Mouse (Mus musculus): Measurements from ENCODE around the gene Stk11. TPM values are rescaled to one million over a fixed set of nuclear protein-coding genes. Genes with fewer than 3 reads are reported as not detected.

Gene Stk11
- polyA plus RNA-seq, 1 experiment from 2014 or later: 27.0 TPM

DNA sequence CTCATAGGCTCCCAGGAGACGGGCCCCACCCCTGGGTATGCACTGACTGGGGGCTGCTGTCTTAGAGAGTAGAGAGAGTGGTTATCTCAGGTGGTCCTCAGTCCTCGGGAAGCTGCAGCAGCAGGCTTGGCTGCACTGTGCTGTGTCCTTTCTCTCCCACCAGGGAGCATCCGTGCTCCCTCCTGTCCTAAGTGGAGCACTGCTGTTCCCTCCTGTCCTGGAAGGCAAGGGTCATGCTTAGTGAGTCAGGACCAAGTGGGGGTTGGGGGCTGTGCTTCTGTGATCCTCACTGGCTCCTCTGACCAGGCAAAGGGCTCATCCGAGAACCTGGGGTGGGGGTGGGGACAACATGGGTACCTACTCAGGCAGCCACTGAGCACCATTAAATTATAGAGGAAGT, 26.5 kb upstream of the Stk11 start:
- Histone ChIP-seq H3K27me3 (replicated peaks; ENCODE audit: control insufficient read depth, insufficient read depth, low read length) (no peaks in the 10 kb centered on the region), H3K9me3 (ENCODE audit: control insufficient read depth, low read length) (no peaks in the 10 kb centered on the region), H3K4me1 (replicated peaks; ENCODE audit: control insufficient read depth, insufficient read depth, low read length) (no peaks in the 10 kb centered on the region), H3K9ac (ENCODE audit: low read length) (no peak overlapping the region), H3K4me3 (ENCODE audit: low read depth, low read length) (no peak overlapping the region), H3K36me3 (ENCODE audit: control insufficient read depth, insufficient read depth, low read length) (peaks cover 14% of the 10 kb centered on the region), H3K27ac (ENCODE audit: low read depth) (no peak overlapping the region), H3K4me2 (ENCODE audit: low read length) (no peak overlapping the region)
- 51% methylated on average over 4 of the region's 4 CpGs for WGBS
- DNase-seq (ENCODE audit: low spot score) (no peak), ATAC-seq (replicated peaks; ENCODE audit: low FRiP score, low TSS enrichment, low read depth) (no peak)

DNA sequence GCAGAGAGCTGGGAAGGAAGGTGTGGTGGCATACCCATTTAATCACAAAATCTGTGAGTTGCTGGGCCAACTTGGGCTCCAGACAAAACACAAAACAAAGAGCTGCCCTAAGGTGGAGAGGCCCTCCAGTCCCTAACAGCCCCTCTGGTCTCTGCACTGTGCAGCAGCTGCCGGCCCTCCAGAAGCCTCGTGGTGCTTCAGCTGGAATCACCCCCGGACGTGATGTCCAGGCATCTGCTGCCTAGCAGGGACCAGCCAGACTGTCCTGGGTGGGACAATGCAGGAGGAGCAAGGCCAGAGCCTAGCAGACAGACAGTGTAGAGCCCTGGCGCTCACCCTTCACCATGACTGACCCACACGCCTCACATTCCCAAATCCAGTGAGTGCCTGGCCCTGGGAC, 24.1 kb upstream of the Stk11 start:
- H3K36me3 ChIP-seq (ENCODE audit: control insufficient read depth, insufficient read depth, low read length): no peaks in the 10 kb centered on the region
- H3K4me2 ChIP-seq (ENCODE audit: low read length): no peak overlapping the region

DNA sequence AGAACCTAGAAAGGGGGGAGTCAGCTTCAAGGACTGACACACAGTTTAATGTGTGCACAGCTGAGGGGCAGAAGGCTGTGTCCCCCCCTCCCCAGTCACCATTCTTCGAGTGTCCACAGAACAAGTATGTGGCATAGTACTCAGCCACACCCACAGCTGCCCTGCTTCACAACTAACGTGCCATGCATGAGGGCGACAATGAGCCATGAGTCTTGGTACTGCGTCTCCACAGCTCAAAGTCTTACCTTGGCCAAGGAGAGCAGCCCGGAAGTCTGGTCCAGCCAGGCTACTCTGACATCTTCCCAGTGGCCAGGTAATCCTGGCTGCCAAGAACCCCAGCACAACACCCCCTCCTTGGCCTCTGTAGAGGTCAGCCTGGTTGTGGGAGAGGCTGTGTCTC, 22.9 kb upstream of the Stk11 start:
- WGBS: 87% methylated on average over 5 of the region's 5 CpGs
- Histone ChIP-seq H3K27me3 (replicated peaks; ENCODE audit: control insufficient read depth, insufficient read depth, low read length) (no peaks in the 10 kb centered on the region), H3K9me3 (ENCODE audit: control insufficient read depth, low read length) (no peaks in the 10 kb centered on the region), H3K9ac (ENCODE audit: low read length) (no peak overlapping the region), H3K27ac (ENCODE audit: low read depth) (no peak overlapping the region), H3K4me1 (replicated peaks; ENCODE audit: control insufficient read depth, insufficient read depth, low read length) (peaks cover 10% of the 10 kb centered on the region), H3K4me3 (ENCODE audit: low read depth, low read length) (no peak overlapping the region), H3K4me2 (ENCODE audit: low read length) (no peak overlapping the region), H3K36me3 (ENCODE audit: control insufficient read depth, insufficient read depth, low read length) (no peaks in the 10 kb centered on the region)
- ATAC-seq (replicated peaks; ENCODE audit: low FRiP score, low TSS enrichment, low read depth) (no peak), DNase-seq (ENCODE audit: low spot score) (no peak)

More for the DNA sequence above, 24.1 kb upstream of the Stk11 start:
- Histone ChIP-seq H3K27ac (ENCODE audit: low read depth) (no peak overlapping the region), H3K4me3 (ENCODE audit: low read depth, low read length) (no peak overlapping the region), H3K4me1 (replicated peaks; ENCODE audit: control insufficient read depth, insufficient read depth, low read length) (0 out of 2 replicates have a peak, but pooled peaks cover under 1% of the 10 kb centered on the region), H3K9me3 (ENCODE audit: control insufficient read depth, low read length) (no peaks in the 10 kb centered on the region), H3K27me3 (replicated peaks; ENCODE audit: control insufficient read depth, insufficient read depth, low read length) (no peaks in the 10 kb centered on the region), H3K9ac (ENCODE audit: low read length) (no peak overlapping the region)
- DNase-seq (ENCODE audit: low spot score) (no peak), ATAC-seq (replicated peaks; ENCODE audit: low FRiP score, low TSS enrichment, low read depth) (no peak)
- 91% methylated on average over 6 of the region's 6 CpGs for WGBS

DNA sequence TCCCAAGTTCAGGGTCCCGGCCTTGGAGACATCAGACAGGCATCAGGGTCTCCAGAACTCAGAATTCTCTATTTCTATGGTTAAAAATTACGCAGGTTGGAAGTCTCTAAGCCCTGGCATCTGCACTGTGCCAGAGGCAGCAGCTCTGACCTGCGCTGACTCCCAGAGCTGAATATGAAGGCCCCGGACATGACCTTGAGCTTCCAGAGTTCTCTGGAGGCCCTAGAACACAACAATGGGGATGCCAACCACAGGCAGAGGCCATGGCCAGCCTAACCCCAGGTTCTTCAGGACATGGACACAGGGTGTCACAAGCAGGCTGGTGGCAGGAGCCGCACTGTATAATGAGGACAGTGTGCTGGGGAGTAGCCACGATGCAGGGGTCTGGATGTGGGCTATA, 21.5 kb upstream of the Stk11 start:
- no peaks in the 10 kb centered on the region for H3K27me3 ChIP-seq (replicated peaks; ENCODE audit: control insufficient read depth, insufficient read depth, low read length)
- no peak for DNase-seq (ENCODE audit: low spot score)
- 87% methylated on average over 6 of the region's 6 CpGs for WGBS
- ATAC-seq (replicated peaks; ENCODE audit: low FRiP score, low TSS enrichment, low read depth): no peak
- H3K4me1 ChIP-seq (replicated peaks; ENCODE audit: control insufficient read depth, insufficient read depth, low read length): peaks cover 19% of the 10 kb centered on the region
- no peaks in the 10 kb centered on the region for H3K36me3 ChIP-seq (ENCODE audit: control insufficient read depth, insufficient read depth, low read length)
- H3K9me3 ChIP-seq (ENCODE audit: control insufficient read depth, low read length): no peaks in the 10 kb centered on the region
- no peak overlapping the region for H3K4me2 ChIP-seq (ENCODE audit: low read length)
- no peak overlapping the region for H3K4me3 ChIP-seq (ENCODE audit: low read depth, low read length)
- H3K27ac ChIP-seq (ENCODE audit: low read depth): no peak overlapping the region
- H3K9ac ChIP-seq (ENCODE audit: low read length): no peak overlapping the region

DNA sequence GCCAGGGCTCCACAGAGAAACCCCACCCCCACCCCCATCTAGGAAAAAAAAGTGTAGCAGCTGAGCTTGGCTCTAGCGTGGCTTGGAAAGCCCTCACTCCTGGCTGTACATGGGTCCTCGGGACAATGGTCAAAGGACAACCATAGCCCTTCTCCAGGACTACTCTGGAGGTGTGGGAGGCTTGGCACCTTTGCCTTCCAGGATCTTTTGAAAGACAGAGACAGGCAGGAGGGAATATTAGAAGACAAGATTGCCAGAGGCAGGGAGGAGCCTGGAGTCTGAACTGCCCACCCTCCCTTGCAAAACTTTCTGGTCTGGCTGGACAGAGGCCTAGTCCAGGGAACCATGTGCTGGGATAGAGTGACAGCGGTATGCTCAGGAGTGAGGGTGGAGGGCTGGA, 20.9 kb upstream of the Stk11 start:
- peaks cover 21% of the 10 kb centered on the region for H3K4me1 ChIP-seq (replicated peaks; ENCODE audit: control insufficient read depth, insufficient read depth, low read length)
- H3K27ac ChIP-seq (ENCODE audit: low read depth): no peak overlapping the region
- ATAC-seq (replicated peaks; ENCODE audit: low FRiP score, low TSS enrichment, low read depth) (no peak), DNase-seq (ENCODE audit: low spot score) (no peak)
- H3K9ac ChIP-seq (ENCODE audit: low read length): no peak overlapping the region
- H3K4me2 ChIP-seq (ENCODE audit: low read length): no peak overlapping the region
- H3K9me3 ChIP-seq (ENCODE audit: control insufficient read depth, low read length): no peaks in the 10 kb centered on the region
- no peak overlapping the region for H3K4me3 ChIP-seq (ENCODE audit: low read depth, low read length)
- H3K36me3 ChIP-seq (ENCODE audit: control insufficient read depth, insufficient read depth, low read length): no peaks in the 10 kb centered on the region
- 83% methylated on average over 3 of the region's 3 CpGs for WGBS
- H3K27me3 ChIP-seq (replicated peaks; ENCODE audit: control insufficient read depth, insufficient read depth, low read length): no peaks in the 10 kb centered on the region

DNA sequence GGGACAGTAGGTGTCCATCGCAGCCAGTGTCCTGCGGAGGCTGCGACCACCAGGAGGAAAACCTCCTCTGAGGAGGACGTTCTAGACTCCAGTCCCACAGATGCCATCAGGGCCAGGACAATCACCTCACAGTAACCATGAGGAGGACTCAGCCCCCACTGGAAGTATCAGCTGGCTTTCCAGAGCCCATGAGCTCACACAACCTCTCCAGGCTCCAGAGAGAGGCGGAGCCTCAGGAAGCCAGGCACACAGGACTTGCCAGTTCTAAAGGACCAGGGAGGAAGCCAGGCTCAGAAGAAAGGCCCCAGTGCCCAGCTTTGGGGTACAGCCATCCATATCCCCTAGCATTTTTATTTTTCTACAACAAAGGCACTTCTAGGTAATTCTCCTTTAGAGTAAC, 20.1 kb upstream of the Stk11 start:
- no peak overlapping the region for H3K4me2 ChIP-seq (ENCODE audit: low read length)
- no peaks in the 10 kb centered on the region for H3K27me3 ChIP-seq (replicated peaks; ENCODE audit: control insufficient read depth, insufficient read depth, low read length)
- H3K4me3 ChIP-seq (ENCODE audit: low read depth, low read length): no peak overlapping the region
- H3K9ac ChIP-seq (ENCODE audit: low read length): no peak overlapping the region
- no peaks in the 10 kb centered on the region for H3K36me3 ChIP-seq (ENCODE audit: control insufficient read depth, insufficient read depth, low read length)
- peaks cover 24% of the 10 kb centered on the region for H3K4me1 ChIP-seq (replicated peaks; ENCODE audit: control insufficient read depth, insufficient read depth, low read length)
- H3K27ac ChIP-seq (ENCODE audit: low read depth): no peak overlapping the region
- ATAC-seq (replicated peaks; ENCODE audit: low FRiP score, low TSS enrichment, low read depth): no peak
- no peaks in the 10 kb centered on the region for H3K9me3 ChIP-seq (ENCODE audit: control insufficient read depth, low read length)
- WGBS: 87% methylated on average over 5 of the region's 5 CpGs
- DNase-seq (ENCODE audit: low spot score): no peak

DNA sequence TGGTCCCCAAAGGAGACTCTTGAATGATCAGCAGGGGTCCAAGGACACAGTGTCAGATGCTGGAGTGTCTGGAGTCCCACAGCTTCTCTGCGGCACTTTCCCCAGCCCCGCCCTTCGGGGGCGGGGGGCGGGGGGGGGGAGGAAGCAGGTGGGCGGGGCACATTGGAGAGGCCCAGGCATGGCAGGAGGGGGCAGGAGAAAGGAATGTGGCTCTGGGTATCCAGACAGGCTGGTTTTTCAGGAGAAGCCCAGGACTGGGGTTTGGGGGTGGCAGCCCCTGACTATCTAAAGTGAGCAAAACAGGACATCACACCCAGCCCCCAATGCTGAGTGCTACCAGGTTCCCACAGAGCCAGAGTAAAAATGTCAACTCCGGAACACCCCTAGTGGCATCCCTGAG, 18.3 kb upstream of the Stk11 start:
- Histone ChIP-seq H3K27ac (ENCODE audit: low read depth) (no peak overlapping the region), H3K36me3 (ENCODE audit: control insufficient read depth, insufficient read depth, low read length) (no peaks in the 10 kb centered on the region), H3K4me3 (ENCODE audit: low read depth, low read length) (no peak overlapping the region), H3K4me2 (ENCODE audit: low read length) (0 out of 2 replicates have a peak overlapping the region, but pooled peaks have one; percentile 8), H3K4me1 (replicated peaks; ENCODE audit: control insufficient read depth, insufficient read depth, low read length) (peaks cover 36% of the 10 kb centered on the region), H3K27me3 (replicated peaks; ENCODE audit: control insufficient read depth, insufficient read depth, low read length) (no peaks in the 10 kb centered on the region), H3K9me3 (ENCODE audit: control insufficient read depth, low read length) (no peaks in the 10 kb centered on the region), H3K9ac (ENCODE audit: low read length) (no peak overlapping the region)
- WGBS: 13% methylated on average over 7 of the region's 7 CpGs
- DNase-seq (ENCODE audit: low spot score) (peak; percentile 74), ATAC-seq (replicated peaks; ENCODE audit: low FRiP score, low TSS enrichment, low read depth) (no peak)

DNA sequence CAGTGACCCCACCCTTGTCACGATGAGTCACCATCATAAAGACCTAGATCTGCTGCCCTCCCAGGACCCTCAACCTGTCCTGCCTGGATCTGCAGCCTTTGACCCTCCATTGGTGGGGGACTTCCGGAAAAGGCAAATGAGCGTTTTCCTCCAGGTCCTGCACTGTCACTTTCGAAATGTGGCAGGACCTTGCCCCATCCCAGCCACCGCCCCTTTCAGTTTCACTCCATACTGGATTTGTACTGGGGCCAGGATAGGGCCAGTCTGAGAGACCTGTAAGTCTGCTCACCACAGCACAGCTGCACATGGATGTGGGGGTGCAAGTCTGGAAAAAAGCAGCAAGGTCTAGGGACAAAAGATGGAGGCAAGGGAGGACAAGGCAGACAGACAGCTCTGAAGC, 17.0 kb upstream of the Stk11 start:
- no peaks in the 10 kb centered on the region for H3K9me3 ChIP-seq (ENCODE audit: control insufficient read depth, low read length)
- no peaks in the 10 kb centered on the region for H3K27me3 ChIP-seq (replicated peaks; ENCODE audit: control insufficient read depth, insufficient read depth, low read length)
- H3K9ac ChIP-seq (ENCODE audit: low read length): no peak overlapping the region
- DNase-seq (ENCODE audit: low spot score): no peak
- 88% methylated on average over 5 of the region's 5 CpGs for WGBS
- peaks cover 39% of the 10 kb centered on the region for H3K4me1 ChIP-seq (replicated peaks; ENCODE audit: control insufficient read depth, insufficient read depth, low read length)
- H3K27ac ChIP-seq (ENCODE audit: low read depth): no peak overlapping the region
- no peak overlapping the region for H3K4me3 ChIP-seq (ENCODE audit: low read depth, low read length)
- no peak for ATAC-seq (replicated peaks; ENCODE audit: low FRiP score, low TSS enrichment, low read depth)
- no peak overlapping the region for H3K4me2 ChIP-seq (ENCODE audit: low read length)
- no peaks in the 10 kb centered on the region for H3K36me3 ChIP-seq (ENCODE audit: control insufficient read depth, insufficient read depth, low read length)

DNA sequence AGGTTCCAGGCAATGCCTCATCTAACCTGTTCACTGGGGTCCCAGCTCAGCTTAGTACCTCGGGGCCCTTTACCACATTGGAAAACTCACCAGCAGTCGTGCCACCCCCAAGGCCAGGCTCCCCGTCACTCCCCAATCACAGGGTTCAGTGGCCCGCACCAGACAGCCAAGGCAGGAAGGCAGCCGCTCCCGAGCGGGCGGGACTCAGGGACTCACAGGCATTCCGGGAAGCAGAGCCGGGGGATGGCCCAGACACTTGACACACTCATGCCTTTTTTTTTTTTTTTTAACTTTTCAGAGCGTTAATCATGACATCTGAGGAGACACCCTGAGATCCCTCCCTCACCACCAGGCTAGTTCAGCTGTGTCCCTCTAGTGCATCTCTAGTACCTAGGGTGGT, 14.6 kb upstream of the Stk11 start:
- Histone ChIP-seq H3K27ac (ENCODE audit: low read depth) (no peak overlapping the region), H3K9ac (ENCODE audit: low read length) (no peak overlapping the region), H3K4me2 (ENCODE audit: low read length) (peak overlapping the region; percentile 91), H3K36me3 (ENCODE audit: control insufficient read depth, insufficient read depth, low read length) (no peaks in the 10 kb centered on the region), H3K4me1 (replicated peaks; ENCODE audit: control insufficient read depth, insufficient read depth, low read length) (peaks cover 39% of the 10 kb centered on the region), H3K9me3 (ENCODE audit: control insufficient read depth, low read length) (no peaks in the 10 kb centered on the region), H3K27me3 (replicated peaks; ENCODE audit: control insufficient read depth, insufficient read depth, low read length) (no peaks in the 10 kb centered on the region), H3K4me3 (ENCODE audit: low read depth, low read length) (no peak overlapping the region)
- WGBS: 37% methylated on average over 11 of the region's 11 CpGs
- ATAC-seq (replicated peaks; ENCODE audit: low FRiP score, low TSS enrichment, low read depth) (no peak), DNase-seq (ENCODE audit: low spot score) (no peak)

Measured in intestine, embryonic 14.5 days (tissue).